Mouse (Mus musculus): ENCODE results near the gene Pcyt1b.

- TF ChIP-seq CTCF (IDR thresholded peaks at IDR 0.05; ENCODE audit: low read depth), result no peak
- peak; percentile 81 for TF ChIP-seq EP300 (IDR thresholded peaks at IDR 0.05; ENCODE audit: low read depth)
These were observed 20.5 kb downstream of the Pcyt1b start for GRCm38 (mm10) chrX:93674836-93675795.
